Mouse (Mus musculus): Measurements from ENCODE around the gene Chchd5.

Gene Chchd5

GRCm38 (mm10) chr2:129129412-129129929 is at the start of gene Chchd5:
TSS of gene Chchd5 (plus strand) at chr2:129129700.
- peak; percentile 99 for DNase-seq

GRCm38 (mm10) chr2:129081097-129081496 is 48.4 kb upstream of the Chchd5 start:
- no peak for DNase-seq

- no peak for DNase-seq
Observed at GRCm38 (mm10) chr2:129083514-129083913, 46.0 kb upstream of the Chchd5 start.

GRCm38 (mm10) chr2:129084959-129085358 is 44.5 kb upstream of the Chchd5 start:
- peak; percentile 53 for DNase-seq

- no peak for DNase-seq
Observed at GRCm38 (mm10) chr2:129087520-129087919, 42.0 kb upstream of the Chchd5 start.

GRCm38 (mm10) chr2:129090370-129090769 is 39.1 kb upstream of the Chchd5 start:
- DNase-seq, result no peak

- no peak for DNase-seq
Observed at GRCm38 (mm10) chr2:129092810-129093209, 36.7 kb upstream of the Chchd5 start.

- DNase-seq, result peak; percentile 2
Observed at GRCm38 (mm10) chr2:129093926-129094724, 35.4 kb upstream of the Chchd5 start.

GRCm38 (mm10) chr2:129100784-129101310 is 28.7 kb upstream of the Chchd5 start, which contains the start of gene Polr1b:
TSS of gene Polr1b (plus strand) at chr2:129100995.
- peak; percentile 96 for DNase-seq

- DNase-seq, result no peak
Observed at GRCm38 (mm10) chr2:129112924-129113323, 16.6 kb upstream of the Chchd5 start.

GRCm38 (mm10) chr2:129115706-129116367 is 13.7 kb upstream of the Chchd5 start:
- DNase-seq, result no peak

GRCm38 (mm10) chr2:129116368-129116739 is 13.1 kb upstream of the Chchd5 start:
- no peak for DNase-seq

GRCm38 (mm10) chr2:129118061-129118460 is 11.4 kb upstream of the Chchd5 start:
- no peak for DNase-seq

GRCm38 (mm10) chr2:129121986-129122385 is 7.5 kb upstream of the Chchd5 start:
- DNase-seq, result no peak

- no peak for DNase-seq
Observed at GRCm38 (mm10) chr2:129129987-129130545, 566 bp downstream of the Chchd5 start.

- no peak for DNase-seq
Observed at GRCm38 (mm10) chr2:129130776-129131175, 1.3 kb downstream of the Chchd5 start.

- no peak for DNase-seq
Observed at GRCm38 (mm10) chr2:129132231-129132630, 2.7 kb downstream of the Chchd5 start.

- no peak for DNase-seq
Observed at GRCm38 (mm10) chr2:129133006-129133805, 3.7 kb downstream of the Chchd5 start.

- DNase-seq, result peak; percentile 64
Observed at GRCm38 (mm10) chr2:129139906-129140305, 10.4 kb downstream of the Chchd5 start.

GRCm38 (mm10) chr2:129148836-129149235 is 19.3 kb downstream of the Chchd5 start:
- DNase-seq, result peak; percentile 73

- DNase-seq, result no peak
Observed at GRCm38 (mm10) chr2:129150386-129150785, 20.9 kb downstream of the Chchd5 start.

GRCm38 (mm10) chr2:129151111-129151510 is 21.6 kb downstream of the Chchd5 start:
- no peak for DNase-seq
